ENCODE assay signal across 1 mouse cellular context in genomic region chr11:32533482-32534261, GRCm38 (mm10).
A peak's percentile ranks its signal among the peaks of the same experiment; 100 is the strongest.
TF ChIP-seq lines count a peak whose summit lies in the region.

No protein-coding gene starts in this region.

TF ChIP-seq in MEL, 35 proteins besides CTCF, POLR2A, EP300 and RAD21 (continued from another document):
- peak; percentile 83 for TF ChIP-seq SIN3A (IDR thresholded peaks at IDR 0.05; ENCODE audit: low read length)
- TF ChIP-seq MAZ (IDR thresholded peaks at IDR 0.05; ENCODE audit: low read depth, low read length) = peak; percentile 54; the same call in 1 of the 2 replicates
- TF ChIP-seq MAFK (IDR thresholded peaks at IDR 0.05; ENCODE audit: borderline replicate concordance, low read depth, low read length) = no peak
- peak; percentile 75; the same call in 1 of the 2 replicates for TF ChIP-seq MYC (IDR thresholded peaks at IDR 0.05; ENCODE audit: low read depth, low read length)
- no peak for TF ChIP-seq NRF1 (IDR thresholded peaks at IDR 0.05; ENCODE audit: insufficient read depth, low read depth, low read length, poor library complexity, severe bottlenecking)
- no peak for TF ChIP-seq ZKSCAN1 (IDR thresholded peaks at IDR 0.05; ENCODE audit: low read depth, low read length)
- no peak for TF ChIP-seq UBTF (IDR thresholded peaks at IDR 0.05; ENCODE audit: borderline replicate concordance, insufficient read depth, low read depth, low read length)
- TF ChIP-seq USF1 (IDR thresholded peaks at IDR 0.05; ENCODE audit: low read depth, low read length) = peak; percentile 79
- TF ChIP-seq ZNF384 (IDR thresholded peaks at IDR 0.05; ENCODE audit: low read depth, low read length) = no peak
- no peak for TF ChIP-seq KAT2A (conservative IDR thresholded peaks at IDR 0.05; ENCODE audit: low read depth, low read length)
